Mouse (Mus musculus) stomach, embryonic 16.5 days (tissue): ENCODE measurements at regions not wholly inside any gene's neighbourhood (a gene's known extent, or its start where the extent isn't known, plus 50 kb on each side); places are given as distances from the start of the nearest gene placed in this dataset.

ENCODE experiments used
- ATAC-seq: fragments of 200-750 bp; cut with Nextera tagmentation; 2 replicates; pipeline ENCODE4 v1.8.0; 2017; ENCODE audit warnings: moderate number of reproducible peaks, moderate TSS enrichment; ENCODE audit not compliant: insufficient read depth, low FRiP score
- H3K27ac ChIP-seq: fragments of 300-500 bp; sonication (generic); 2 replicates; pipeline ENCODE4 v1.5.1; 2014; ENCODE audit warnings: low read length
- H3K27me3 ChIP-seq: fragments of 300-500 bp; sonication (generic); 2 replicates; pipeline ENCODE4 v1.6.1; 2014; ENCODE audit warnings: low read length, control low read depth, mixed read lengths; ENCODE audit not compliant: control insufficient read depth, insufficient read depth
- H3K36me3 ChIP-seq: fragments of 300-500 bp; sonication (generic); 2 replicates; pipeline ENCODE4 v1.6.1; 2014; ENCODE audit warnings: low read length; ENCODE audit not compliant: control insufficient read depth, insufficient read depth
- H3K4me1 ChIP-seq: fragments of 300-500 bp; sonication (generic); 2 replicates; pipeline ENCODE4 v1.6.1; 2014; ENCODE audit warnings: low read length, control low read depth, mixed read lengths; ENCODE audit not compliant: control insufficient read depth, insufficient read depth
- H3K4me2 ChIP-seq: fragments of 300-500 bp; sonication (generic); 2 replicates; pipeline ENCODE4 v1.6.1; 2014; ENCODE audit warnings: low read depth, low read length, mixed read lengths
- H3K4me3 ChIP-seq: fragments of 300-500 bp; sonication (generic); replicated peaks from 2 replicates; pipeline ENCODE4 v1.5.1; 2014; ENCODE audit warnings: mild to moderate bottlenecking, low read length
- H3K9ac ChIP-seq: fragments of 300-500 bp; sonication (generic); 2 replicates; pipeline ENCODE4 v1.6.1; 2014; ENCODE audit warnings: low read length
- H3K9me3 ChIP-seq: fragments of 300-500 bp; sonication (generic); replicated peaks from 2 replicates; pipeline ENCODE4 v1.6.1; 2016; ENCODE audit warnings: low read length, control low read depth; ENCODE audit not compliant: control insufficient read depth
- WGBS: fragments of 180-500 bp; shearing (Covaris S2); extraction: QIAGEN DNeasy Blood & Tissue Kit; methylation state at CpG from one replicate; pipeline ENCODE4 v1.1.7; 2014; 5-methylcytosine and 5-hydroxymethylcytosine counted together

DNA sequence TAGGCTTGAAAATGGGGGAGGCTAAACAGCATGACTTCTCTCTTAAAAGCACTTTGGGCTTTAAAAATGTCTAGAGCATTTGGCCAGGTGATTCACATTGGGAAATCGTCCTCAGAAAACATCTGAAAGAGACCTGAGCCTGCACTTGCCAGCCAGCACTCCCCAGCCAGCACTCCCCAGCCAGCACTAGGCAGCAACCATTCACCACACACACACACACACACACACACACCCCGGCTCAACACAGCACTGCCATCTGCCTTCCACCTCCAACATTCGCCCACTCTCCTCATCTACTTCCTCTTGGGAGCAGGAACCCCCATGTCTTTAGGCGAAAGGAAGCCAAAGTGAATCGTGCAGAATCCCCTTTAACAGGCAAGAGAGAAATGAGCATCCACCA, 85.4 kb downstream of the Atp23 start:
- 83% methylated on average over 5 of the region's 5 CpGs for WGBS
- H3K4me2 ChIP-seq: no peak overlapping the region
- no peaks in the 10 kb centered on the region; the same call in 1 of the 2 replicates for H3K4me1 ChIP-seq
- ATAC-seq: no peak
- no peak overlapping the region for H3K27ac ChIP-seq
- no peaks in the 10 kb centered on the region for H3K27me3 ChIP-seq
- H3K9me3 ChIP-seq: no peaks in the 10 kb centered on the region
- no peak overlapping the region for H3K9ac ChIP-seq
- H3K4me3 ChIP-seq: no peak overlapping the region
- no peaks in the 10 kb centered on the region for H3K36me3 ChIP-seq

DNA sequence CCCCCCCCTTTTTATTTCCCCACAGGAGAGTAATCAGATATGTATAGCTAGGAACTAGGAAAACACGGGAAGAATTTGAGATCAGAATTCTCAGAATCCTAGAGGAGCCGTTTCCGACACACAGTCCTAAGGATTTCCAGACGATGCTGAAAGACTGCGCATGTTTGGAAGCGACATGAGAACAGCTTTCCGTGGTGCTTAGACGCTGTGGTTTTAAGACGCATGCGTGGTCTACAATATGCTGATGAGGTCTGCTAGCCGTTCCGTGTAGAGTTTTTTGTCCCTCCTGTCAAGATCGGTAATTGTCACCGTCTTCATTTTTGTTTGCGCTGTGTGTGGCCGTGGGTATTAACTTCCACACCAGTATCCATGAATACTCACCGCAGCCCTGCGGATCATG, 86.2 kb downstream of the Atp23 start:
- WGBS: 94% methylated on average over 18 of the region's 18 CpGs

DNA sequence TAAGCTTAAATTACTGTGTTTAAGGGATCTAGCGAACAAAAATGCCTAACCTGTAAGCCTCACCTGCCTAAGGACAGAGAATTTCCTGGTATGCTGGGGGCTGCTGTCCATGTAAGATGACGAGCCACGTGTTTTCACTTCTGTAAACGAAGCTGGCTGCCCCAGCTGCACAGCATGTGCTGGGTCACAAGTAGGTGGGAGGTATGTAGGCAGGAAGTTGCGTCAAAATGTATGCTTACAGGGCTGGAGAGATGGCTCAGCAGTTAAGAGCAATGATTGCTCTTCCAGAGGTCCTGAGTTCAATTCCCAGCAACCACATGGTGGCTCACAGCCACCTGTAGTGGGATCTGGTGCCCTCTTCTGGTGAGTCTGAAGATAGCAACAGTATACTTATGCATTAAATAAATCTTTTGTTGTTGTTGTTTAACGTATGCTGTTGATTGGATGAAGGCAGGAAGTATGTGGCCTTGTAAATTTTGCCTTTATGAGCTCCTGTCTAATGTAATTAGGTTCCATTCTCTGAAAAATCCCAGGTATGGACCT, 88.0 kb downstream of the Atp23 start:
- no peak for ATAC-seq
- Histone ChIP-seq H3K4me3 (no peak overlapping the region), H3K4me1 (no peaks in the 10 kb centered on the region; the same call in 1 of the 2 replicates), H3K4me2 (no peak overlapping the region), H3K36me3 (no peaks in the 10 kb centered on the region), H3K9me3 (no peaks in the 10 kb centered on the region), H3K27ac (no peak overlapping the region), H3K9ac (no peak overlapping the region), H3K27me3 (no peaks in the 10 kb centered on the region)
- 78% methylated on average over 6 of the region's 6 CpGs for WGBS

More for the DNA sequence above, 86.2 kb downstream of the Atp23 start:
- no peak overlapping the region for H3K27ac ChIP-seq
- no peaks in the 10 kb centered on the region for H3K36me3 ChIP-seq
- no peak overlapping the region for H3K4me3 ChIP-seq
- H3K27me3 ChIP-seq: no peaks in the 10 kb centered on the region
- H3K4me1 ChIP-seq: no peaks in the 10 kb centered on the region; the same call in 1 of the 2 replicates
- H3K9me3 ChIP-seq: no peaks in the 10 kb centered on the region
- H3K9ac ChIP-seq: no peak overlapping the region
- ATAC-seq: no peak
- no peak overlapping the region for H3K4me2 ChIP-seq

DNA sequence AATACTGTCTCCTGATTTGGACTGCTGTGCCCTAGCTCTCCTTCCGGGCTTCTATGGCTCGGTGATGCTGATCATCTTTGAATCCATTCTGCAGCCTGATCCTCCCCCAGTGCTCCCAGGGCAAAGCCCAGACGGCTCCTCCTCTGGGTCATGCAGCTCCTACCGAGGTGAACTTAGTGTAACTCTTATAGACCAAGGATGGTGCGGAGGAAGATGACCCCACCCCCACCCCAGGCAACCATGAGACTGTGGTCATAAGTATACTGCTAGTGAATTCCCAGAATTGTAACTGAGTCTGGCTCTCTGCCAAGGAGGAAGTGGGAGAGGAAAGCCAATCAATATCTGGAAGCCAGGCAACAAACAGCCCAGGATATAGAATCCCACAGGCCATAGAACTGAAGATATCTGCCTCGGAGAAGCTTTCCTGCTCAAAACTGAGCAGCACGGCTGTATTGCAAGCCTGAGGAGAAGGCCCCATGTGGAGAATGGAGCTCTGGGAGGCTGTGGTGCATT, 88.9 kb downstream of the Atp23 start:
- Histone ChIP-seq H3K4me2 (no peak overlapping the region), H3K27ac (no peak overlapping the region), H3K4me3 (no peak overlapping the region), H3K36me3 (no peaks in the 10 kb centered on the region), H3K27me3 (no peaks in the 10 kb centered on the region), H3K4me1 (no peaks in the 10 kb centered on the region; the same call in 1 of the 2 replicates), H3K9ac (no peak overlapping the region), H3K9me3 (no peaks in the 10 kb centered on the region)
- 67% methylated on average over 7 of the region's 7 CpGs for WGBS
- 0 out of 2 replicates have a peak, but pooled peaks have one; percentile 44 for ATAC-seq

DNA sequence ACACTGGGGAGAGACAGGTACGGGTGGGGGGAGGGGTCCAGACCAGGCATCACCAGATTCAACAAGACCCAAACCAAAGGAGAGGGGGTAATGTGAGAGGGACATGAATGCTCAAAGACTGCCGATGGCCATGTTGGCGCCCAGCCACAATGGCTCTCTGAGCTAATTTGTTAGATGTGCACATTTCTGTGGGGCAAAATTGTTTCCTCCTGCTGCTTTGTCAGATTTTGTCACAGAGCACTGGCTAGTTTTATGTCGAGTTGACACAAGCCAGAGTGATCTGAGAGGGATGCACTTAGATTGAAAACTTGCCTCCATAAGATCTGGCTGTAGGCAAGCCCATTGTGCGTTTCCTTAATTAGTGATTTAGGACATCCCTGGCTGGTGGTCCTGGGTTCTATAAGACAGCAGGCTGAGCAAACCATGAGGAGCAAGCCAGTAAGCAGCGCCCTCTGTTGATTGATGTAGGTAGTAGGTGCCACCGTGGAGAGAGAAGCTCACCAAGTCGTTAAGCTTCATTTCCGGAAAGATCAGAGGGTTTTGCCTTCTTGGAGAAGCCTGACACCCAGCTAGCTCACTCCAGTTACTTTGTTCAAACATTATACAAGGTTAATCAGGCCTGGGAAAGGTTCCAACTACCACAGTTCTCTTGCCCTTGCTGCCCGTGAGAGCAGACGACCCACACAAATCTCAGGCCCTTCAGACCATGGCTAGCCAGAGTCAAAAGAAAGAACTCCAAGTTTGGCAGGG, 90.6 kb downstream of the Atp23 start:
- Histone ChIP-seq H3K4me2 (peak overlapping the region; percentile 56), H3K9ac (no peak overlapping the region), H3K4me1 (no peaks in the 10 kb centered on the region; the same call in 1 of the 2 replicates), H3K27me3 (no peaks in the 10 kb centered on the region), H3K4me3 (peak overlapping the region; percentile 28), H3K9me3 (no peaks in the 10 kb centered on the region), H3K27ac (no peak overlapping the region), H3K36me3 (no peaks in the 10 kb centered on the region)
- ATAC-seq: no peak; the same call in 1 of the 2 replicates
- 56% methylated on average over 11 of the region's 11 CpGs for WGBS

DNA sequence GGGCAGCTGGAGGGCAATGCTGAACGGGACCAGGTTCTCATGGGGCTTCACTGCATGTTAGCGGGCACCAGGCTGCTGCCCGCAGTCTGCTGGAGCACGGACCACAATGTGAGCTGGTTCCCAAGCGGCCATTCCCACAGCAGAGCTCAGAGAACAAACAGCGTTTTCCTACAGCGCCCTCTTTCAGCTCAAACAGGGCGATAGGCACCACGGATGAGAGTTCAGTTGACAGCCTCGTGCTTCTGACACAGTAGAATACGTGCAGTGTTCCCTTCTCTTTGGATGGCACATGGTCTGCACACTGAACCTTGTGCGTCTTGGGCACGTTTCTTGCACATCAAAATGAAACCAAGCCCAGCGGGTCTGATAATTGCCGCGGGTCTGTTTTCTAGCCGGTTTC, 91.6 kb downstream of the Atp23 start:
- Histone ChIP-seq H3K27me3 (no peaks in the 10 kb centered on the region), H3K9me3 (no peaks in the 10 kb centered on the region), H3K4me2 (peak overlapping the region; percentile 56), H3K36me3 (no peaks in the 10 kb centered on the region), H3K27ac (no peak overlapping the region), H3K9ac (peak overlapping the region; percentile 31; the same call in 1 of the 2 replicates), H3K4me1 (no peaks in the 10 kb centered on the region; the same call in 1 of the 2 replicates), H3K4me3 (peak overlapping the region; percentile 28)
- no peak for ATAC-seq
- 49% methylated on average over 17 of the region's 17 CpGs for WGBS

DNA sequence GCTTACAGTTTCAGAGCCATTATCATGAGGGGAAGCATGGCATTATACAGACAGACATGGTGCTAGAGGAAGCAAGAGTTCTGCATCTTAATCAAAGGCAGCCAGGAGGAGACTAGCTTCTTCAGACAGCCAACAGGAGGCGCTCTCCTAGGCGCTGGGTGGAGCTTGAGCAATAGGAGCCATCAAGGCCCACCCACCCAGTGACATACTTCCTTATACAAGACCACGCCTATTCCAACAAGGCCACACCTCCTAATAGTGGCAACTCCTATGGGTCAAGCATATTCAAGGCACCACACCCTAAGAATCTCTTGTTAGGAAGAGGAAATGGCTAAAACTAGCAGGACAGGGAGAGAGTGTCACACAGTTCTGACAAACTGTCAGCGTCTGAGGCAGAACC, 94.3 kb downstream of the Atp23 start:
- WGBS: 90% methylated on average over 4 of the region's 4 CpGs
- Histone ChIP-seq H3K27me3 (no peaks in the 10 kb centered on the region), H3K9me3 (no peaks in the 10 kb centered on the region), H3K27ac (no peak overlapping the region), H3K4me3 (no peak overlapping the region), H3K4me2 (no peak overlapping the region), H3K36me3 (no peaks in the 10 kb centered on the region), H3K9ac (no peak overlapping the region), H3K4me1 (no peaks in the 10 kb centered on the region; the same call in 1 of the 2 replicates)
- no peak for ATAC-seq

DNA sequence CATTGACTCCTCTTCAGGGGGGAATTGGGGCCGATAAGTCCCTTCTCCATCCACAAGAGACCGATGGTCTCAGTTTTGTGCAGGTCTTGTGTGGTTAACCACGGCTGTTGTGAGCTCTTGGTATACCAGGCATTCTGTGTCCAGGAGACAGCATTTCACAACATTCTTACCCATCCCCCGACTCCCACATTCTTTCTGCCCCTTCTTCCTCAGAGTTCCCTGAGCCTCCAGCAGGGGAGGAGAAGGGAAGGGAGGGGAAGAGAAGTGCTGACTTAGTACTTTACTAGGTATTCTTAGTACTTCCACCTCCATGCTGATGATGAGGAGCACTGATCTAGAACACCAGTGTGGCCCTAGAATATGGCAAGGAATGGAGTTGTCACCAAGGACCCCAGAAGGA, 98.4 kb downstream of the Atp23 start:
- Histone ChIP-seq H3K4me1 (no peaks in the 10 kb centered on the region), H3K36me3 (no peaks in the 10 kb centered on the region), H3K9ac (no peak overlapping the region), H3K27ac (no peak overlapping the region), H3K27me3 (no peaks in the 10 kb centered on the region), H3K9me3 (no peaks in the 10 kb centered on the region), H3K4me2 (no peak overlapping the region), H3K4me3 (no peak overlapping the region)
- no peak for ATAC-seq
- WGBS: 70% methylated on average over 4 of the region's 4 CpGs

DNA sequence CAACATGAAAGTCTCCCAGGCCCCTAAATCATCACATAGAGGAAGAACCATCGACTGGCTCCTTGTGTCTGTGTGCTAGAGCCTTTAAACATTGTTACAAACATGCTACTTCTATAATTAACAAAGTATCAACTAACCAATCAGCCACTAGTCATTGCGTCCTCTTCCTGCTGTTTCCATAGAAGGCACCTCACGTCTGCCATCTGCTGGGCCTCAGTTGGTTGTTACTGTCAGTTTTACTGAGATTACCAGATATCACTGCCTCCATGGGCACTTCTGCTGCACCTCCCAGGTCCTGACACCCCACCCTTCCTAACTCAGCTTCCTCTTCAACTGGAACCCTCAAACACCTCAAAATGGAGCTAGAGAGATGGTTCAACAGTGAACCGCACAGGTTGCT, 101.8 kb downstream of the Atp23 start:
- H3K27me3 ChIP-seq: no peaks in the 10 kb centered on the region
- H3K9me3 ChIP-seq: no peaks in the 10 kb centered on the region
- no peak overlapping the region for H3K4me3 ChIP-seq
- H3K36me3 ChIP-seq: no peaks in the 10 kb centered on the region
- H3K4me2 ChIP-seq: no peak overlapping the region
- 50% methylated on average over 4 of the region's 4 CpGs for WGBS
- H3K4me1 ChIP-seq: no peaks in the 10 kb centered on the region
- H3K27ac ChIP-seq: no peak overlapping the region
- no peak for ATAC-seq
- H3K9ac ChIP-seq: no peak overlapping the region
